Mouse (Mus musculus): ENCODE measurements around the gene Ccdc27. TPM values are rescaled to one million over a fixed set of nuclear protein-coding genes. Genes with fewer than 3 reads are reported as not detected.

The Ccdc27 gene
- total RNA-seq, 1 experiment from 2014 or later, result not detected

GRCm38 (mm10) chr4:154025641-154026440 lies 16.6 kb downstream of the Ccdc27 start, which contains the start of gene Smim1:
Gene Smim1, minus strand, starts transcription at chr4:154026230.
- peak; percentile 86 for DNase-seq

- peak; percentile 56 for DNase-seq
Observed at GRCm38 (mm10) chr4:154024729-154025521, 17.6 kb downstream of the Ccdc27 start.

- peak; percentile 64 for DNase-seq
Observed at GRCm38 (mm10) chr4:154023754-154024601, 18.5 kb downstream of the Ccdc27 start.

- no peak for DNase-seq
Observed at GRCm38 (mm10) chr4:154022844-154023243, 19.6 kb downstream of the Ccdc27 start.

GRCm38 (mm10) chr4:154022407-154022806 lies 20.1 kb downstream of the Ccdc27 start:
- DNase-seq, result peak; percentile 61

- no peak for DNase-seq
Observed at GRCm38 (mm10) chr4:154021432-154021831, 21.0 kb downstream of the Ccdc27 start.

GRCm38 (mm10) chr4:154019571-154019970 lies 22.9 kb downstream of the Ccdc27 start:
- peak; percentile 76 for DNase-seq

GRCm38 (mm10) chr4:154015476-154015875 lies 27.0 kb downstream of the Ccdc27 start:
- no peak for DNase-seq

- peak; percentile 69 for DNase-seq
Observed at GRCm38 (mm10) chr4:154012132-154012882, 30.2 kb downstream of the Ccdc27 start.

- DNase-seq, result peak; percentile 90
Observed at GRCm38 (mm10) chr4:154011646-154012089, 30.8 kb downstream of the Ccdc27 start, which contains the start of gene Lrrc47. Gene Lrrc47, plus strand, starts transcription at chr4:154011731.

- no peak for DNase-seq
Observed at GRCm38 (mm10) chr4:154010907-154011645, 31.4 kb downstream of the Ccdc27 start.

GRCm38 (mm10) chr4:154007759-154008158 lies 34.7 kb downstream of the Ccdc27 start:
- DNase-seq, result peak; percentile 47

GRCm38 (mm10) chr4:154006264-154006663 lies 36.2 kb downstream of the Ccdc27 start:
- no peak for DNase-seq

GRCm38 (mm10) chr4:154005488-154005887 lies 37.0 kb downstream of the Ccdc27 start:
- DNase-seq, result no peak

- no peak for DNase-seq
Observed at GRCm38 (mm10) chr4:153993505-153993904, 49.0 kb downstream of the Ccdc27 start.

GRCm38 (mm10) chr4:153992715-153993114 lies 49.8 kb downstream of the Ccdc27 start:
- DNase-seq, result no peak

GRCm38 (mm10) chr4:153980470-153980869 lies 62.0 kb downstream of the Ccdc27 start:
- DNase-seq, result no peak

- no peak for DNase-seq
Observed at GRCm38 (mm10) chr4:153979243-153979642, 63.2 kb downstream of the Ccdc27 start.
